Mouse (Mus musculus) midbrain, postnatal 0 days (tissue): Measurements from ENCODE around the gene Gnb2. TPM values are rescaled to one million over a fixed set of nuclear protein-coding genes. Genes with fewer than 3 reads are reported as not detected.
A peak's percentile ranks its signal among the peaks of the same experiment; 100 is the strongest.

Experiments used
- ATAC-seq: fragments of 200-750 bp; cut with Nextera tagmentation; 2 replicates; pipeline ENCODE4 v1.8.0; 2017; ENCODE audit warnings: moderate number of reproducible peaks, mild to moderate bottlenecking, moderate TSS enrichment, moderate library complexity; ENCODE audit not compliant: low FRiP score
- DNase-seq: peaks from one replicate; pipeline ENCODE4 v3.0.0-alpha.2; 2015; ENCODE audit warnings: low spot score
- H3K27ac ChIP-seq: fragments of 300-500 bp; sonication (generic); 2 replicates; pipeline ENCODE4 v1.5.1; 2014; ENCODE audit warnings: low read depth, mild to moderate bottlenecking, low read length, mixed read lengths
- H3K27me3 ChIP-seq: fragments of 300-500 bp; sonication (generic); 2 replicates; pipeline ENCODE4 v1.6.1; 2014; ENCODE audit warnings: low read length, control low read depth, mixed read lengths; ENCODE audit not compliant: insufficient read depth
- H3K36me3 ChIP-seq: fragments of 300-500 bp; sonication (generic); 2 replicates; pipeline ENCODE4 v1.6.1; 2014; ENCODE audit warnings: low read length, control low read depth, mixed read lengths; ENCODE audit not compliant: insufficient read depth
- H3K4me1 ChIP-seq: fragments of 300-500 bp; sonication (generic); 2 replicates; pipeline ENCODE4 v1.6.1; 2014; ENCODE audit warnings: mild to moderate bottlenecking, control low read depth, antibody characterized with exemption, low read length, mixed read lengths; ENCODE audit not compliant: insufficient read depth
- H3K4me2 ChIP-seq: fragments of 300-500 bp; sonication (generic); 2 replicates; pipeline ENCODE4 v1.6.1; 2014; ENCODE audit warnings: low read depth, mild to moderate bottlenecking, low read length, mixed read lengths; ENCODE audit not compliant: poor library complexity, severe bottlenecking
- H3K4me3 ChIP-seq: fragments of 300-500 bp; sonication (generic); 2 replicates; pipeline ENCODE4 v1.5.1; 2014; ENCODE audit warnings: low read depth, mild to moderate bottlenecking, low read length, moderate library complexity
- H3K9ac ChIP-seq: fragments of 300-500 bp; sonication (generic); replicated peaks from 2 replicates; pipeline ENCODE4 v1.6.1; 2014; ENCODE audit warnings: mild to moderate bottlenecking, low read length, moderate library complexity, mixed read lengths; ENCODE audit not compliant: poor library complexity, severe bottlenecking
- H3K9me3 ChIP-seq: fragments of 300-500 bp; sonication (generic); 2 replicates; pipeline ENCODE4 v1.6.1; 2016; ENCODE audit warnings: low read length, control low read depth
- CTCF ChIP-seq: IDR thresholded peaks from 2 replicates; pipeline ENCODE4 v1.5.1; 2016; ENCODE audit warnings: antibody characterized with exemption, mild to moderate bottlenecking
- WGBS: fragments of 180-500 bp; shearing (Covaris S2); extraction: QIAGEN DNeasy Blood & Tissue Kit; methylation state at CpG from one replicate; pipeline ENCODE4 v1.1.7; 2014; 5-methylcytosine and 5-hydroxymethylcytosine counted together
- polyA plus RNA-seq: library from polyadenylated mRNA; unstranded; fragments of >200 nt; fragmentation: Nextera tagmentation; extraction: Ambion mirVana; gene quantifications from 2 replicates; pipeline ENCODE4 v1.2.1, GENCODE M21; 2015
- total RNA-seq: library from RNA; depleted of rRNA; stranded (reverse); fragments of >200 nt; gene quantifications from 2 replicates; pipeline ENCODE4 v1.2.3, GENCODE M21; 2014

The Gnb2 gene
- total and polyA plus RNA-seq, 2 experiments from 2014 or later = 590 to 1,456 TPM

- no peak for TF ChIP-seq CTCF
- Histone ChIP-seq H3K4me3 (no peak overlapping the region), H3K36me3 (peaks cover 31% of the 10 kb centered on the region), H3K27ac (no peak overlapping the region), H3K27me3 (no peaks in the 10 kb centered on the region), H3K9ac (no peak overlapping the region), H3K4me1 (no peaks in the 10 kb centered on the region), H3K9me3 (no peaks in the 10 kb centered on the region), H3K4me2 (no peak overlapping the region)
- 78% methylated on average over 10 of the region's 10 CpGs for WGBS
- DNase-seq (no peak), ATAC-seq (no peak)
Observed at GRCm38 (mm10) chr5:137562965-137563364, 29.7 kb upstream of the Gnb2 start.

- Histone ChIP-seq H3K36me3 (peaks cover 21% of the 10 kb centered on the region), H3K27me3 (no peaks in the 10 kb centered on the region), H3K27ac (no peak overlapping the region), H3K4me1 (no peaks in the 10 kb centered on the region), H3K9ac (no peak overlapping the region), H3K9me3 (no peaks in the 10 kb centered on the region), H3K4me3 (no peak overlapping the region), H3K4me2 (no peak overlapping the region)
- ATAC-seq = no peak
- DNase-seq = no peak
- WGBS = 61% methylated on average over 6 of the region's 6 CpGs
- no peak for TF ChIP-seq CTCF
Observed at GRCm38 (mm10) chr5:137561556-137561955, 28.2 kb upstream of the Gnb2 start.

- Histone ChIP-seq H3K27ac (peak overlapping the region; percentile 76), H3K4me3 (peak overlapping the region; percentile 63), H3K36me3 (no peaks in the 10 kb centered on the region), H3K9ac (peak overlapping the region; percentile 84), H3K4me1 (peaks cover 10% of the 10 kb centered on the region), H3K4me2 (peak overlapping the region; percentile 75), H3K27me3 (no peaks in the 10 kb centered on the region), H3K9me3 (no peaks in the 10 kb centered on the region)
- WGBS = 44% methylated on average over 11 of the region's 11 CpGs
- ATAC-seq (peak; percentile 55; the same call in 1 of the 2 replicates), DNase-seq (no peak)
- TF ChIP-seq CTCF = no peak
Observed at GRCm38 (mm10) chr5:137553898-137554297, 20.6 kb upstream of the Gnb2 start.

- Histone ChIP-seq H3K4me2 (peak within 1 kb of the TSS; percentile 75), H3K27me3 (no peaks in the 10 kb centered on the region), H3K4me3 (peak within 1 kb of the TSS; percentile 63), H3K36me3 (no peaks in the 10 kb centered on the region), H3K4me1 (peaks cover 10% of the 10 kb centered on the region), H3K9ac (peak within 1 kb of the TSS; percentile 84), H3K27ac (peak within 1 kb of the TSS; percentile 76), H3K9me3 (no peaks in the 10 kb centered on the region)
- peak; percentile 97 for DNase-seq
- ATAC-seq = peak; percentile 93
- WGBS = 1% methylated on average over 37 of the region's 37 CpGs
- TF ChIP-seq CTCF = no peak
Observed at GRCm38 (mm10) chr5:137553411-137553837, 20.1 kb upstream of the Gnb2 start, which contains the start of gene Actl6b. Gene Actl6b (plus strand): TSS chr5:137553517.

- Histone ChIP-seq H3K4me2 (peak overlapping the region; percentile 75), H3K27me3 (no peaks in the 10 kb centered on the region), H3K4me3 (peak overlapping the region; percentile 63), H3K9ac (peak overlapping the region; percentile 84), H3K27ac (peak overlapping the region; percentile 76), H3K36me3 (no peaks in the 10 kb centered on the region), H3K9me3 (no peaks in the 10 kb centered on the region), H3K4me1 (peaks cover 10% of the 10 kb centered on the region)
- DNase-seq (no peak), ATAC-seq (peak; percentile 6; the same call in 1 of the 2 replicates)
- TF ChIP-seq CTCF = no peak
- WGBS = 21% methylated on average over 6 of the region's 6 CpGs
Observed at GRCm38 (mm10) chr5:137553000-137553399, 19.7 kb upstream of the Gnb2 start.

- DNase-seq (no peak), ATAC-seq (no peak)
- H3K27ac ChIP-seq = no peak overlapping the region
- H3K4me3 ChIP-seq = no peak overlapping the region
- peaks cover 10% of the 10 kb centered on the region for H3K4me1 ChIP-seq
- H3K36me3 ChIP-seq = no peaks in the 10 kb centered on the region
- no peaks in the 10 kb centered on the region for H3K27me3 ChIP-seq
- no peaks in the 10 kb centered on the region for H3K9me3 ChIP-seq
- no peak overlapping the region for H3K9ac ChIP-seq
- peak; percentile 66 for TF ChIP-seq CTCF
- 69% methylated on average over 5 of the region's 5 CpGs for WGBS
- no peak overlapping the region for H3K4me2 ChIP-seq
Observed at GRCm38 (mm10) chr5:137551119-137551518, 17.8 kb upstream of the Gnb2 start.
